Mouse (Mus musculus) stomach, postnatal 0 days (tissue): ENCODE data around the gene Elavl4.

ENCODE experiments used
- CTCF ChIP-seq: IDR thresholded peaks from 2 replicates; pipeline ENCODE4 v1.5.1; 2016; ENCODE audit warnings: antibody characterized with exemption, low read depth, mild to moderate bottlenecking, moderate library complexity
- EP300 ChIP-seq: optimal IDR thresholded peaks from 2 replicates; pipeline ENCODE3; 2016; ENCODE audit warnings: antibody characterized with exemption

DNA sequence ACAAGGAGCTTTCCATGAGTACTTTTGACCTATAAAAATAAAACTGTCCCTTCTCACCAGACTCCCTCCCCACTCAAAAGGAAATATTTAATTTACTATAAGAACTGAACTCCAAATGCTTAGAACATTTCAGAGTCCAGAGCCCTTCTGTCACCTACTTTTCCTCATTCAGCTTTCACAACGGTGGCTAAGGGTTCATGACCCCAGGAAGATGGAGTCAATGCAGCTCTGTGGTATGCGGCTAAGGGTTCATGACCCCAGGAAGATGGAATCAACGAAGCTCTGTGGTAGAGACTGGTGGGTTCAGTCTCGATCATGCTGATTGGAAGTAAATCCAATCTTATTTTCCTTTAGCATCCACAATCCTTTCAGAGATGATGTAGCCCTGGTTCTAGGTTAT is 81.7 kb downstream of the Elavl4 start:
- TF ChIP-seq CTCF, result no peak
- TF ChIP-seq EP300, result no peak
